Mouse (Mus musculus) yolk sac, embryonic 10.5 days (tissue): ENCODE measurements around the gene Smad1.
A peak's percentile ranks its signal among the peaks of the same experiment; 100 is the strongest.
"Not testable (repeated sequence)": the region's sequence is repeated elsewhere in the genome, so short reads cannot be mapped to it uniquely, and the experiment has no call there.

Experiments
- DNase-seq: peaks from one replicate; pipeline ENCODE4 v3.0.0-alpha.2; 2017; ENCODE audit warnings: low spot score

Smad1 gene

DNA sequence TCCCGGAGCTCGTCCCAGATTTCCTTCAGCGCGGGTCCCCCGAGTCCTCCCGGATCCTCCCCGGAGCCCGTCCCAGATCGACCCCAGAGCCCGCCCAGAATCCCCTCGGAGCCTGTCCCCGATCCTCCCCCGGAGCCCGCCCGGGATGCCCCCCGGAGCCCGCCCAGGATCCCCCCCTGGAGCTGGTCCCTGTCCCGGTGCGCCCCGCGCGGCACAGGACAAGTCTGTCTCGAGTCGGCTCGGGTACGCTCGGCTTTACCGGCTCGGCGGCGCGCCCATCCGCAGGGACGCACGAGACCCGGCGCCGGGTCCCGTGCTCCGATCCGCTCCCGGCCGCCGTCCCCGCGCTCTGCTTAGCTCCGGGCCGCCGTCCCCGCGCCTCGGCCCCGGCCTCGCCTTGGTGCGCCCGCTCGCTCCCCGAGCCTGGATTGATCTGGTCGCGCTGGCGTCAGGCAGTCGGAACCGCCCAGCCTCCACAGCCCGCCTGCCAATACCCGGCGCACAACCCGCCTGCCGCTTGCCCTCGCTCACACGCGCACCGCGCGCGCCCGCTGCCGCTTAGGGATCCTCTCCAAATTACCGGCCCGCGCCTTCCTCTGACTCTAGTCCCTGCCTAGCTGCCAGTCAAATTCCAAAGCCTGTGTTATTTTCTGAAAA lies at the start of gene Smad1:
TSS of gene Smad1 (minus strand) at position 525 of the 657 bp plus-strand sequence.
- peak; percentile 92 for DNase-seq

DNA sequence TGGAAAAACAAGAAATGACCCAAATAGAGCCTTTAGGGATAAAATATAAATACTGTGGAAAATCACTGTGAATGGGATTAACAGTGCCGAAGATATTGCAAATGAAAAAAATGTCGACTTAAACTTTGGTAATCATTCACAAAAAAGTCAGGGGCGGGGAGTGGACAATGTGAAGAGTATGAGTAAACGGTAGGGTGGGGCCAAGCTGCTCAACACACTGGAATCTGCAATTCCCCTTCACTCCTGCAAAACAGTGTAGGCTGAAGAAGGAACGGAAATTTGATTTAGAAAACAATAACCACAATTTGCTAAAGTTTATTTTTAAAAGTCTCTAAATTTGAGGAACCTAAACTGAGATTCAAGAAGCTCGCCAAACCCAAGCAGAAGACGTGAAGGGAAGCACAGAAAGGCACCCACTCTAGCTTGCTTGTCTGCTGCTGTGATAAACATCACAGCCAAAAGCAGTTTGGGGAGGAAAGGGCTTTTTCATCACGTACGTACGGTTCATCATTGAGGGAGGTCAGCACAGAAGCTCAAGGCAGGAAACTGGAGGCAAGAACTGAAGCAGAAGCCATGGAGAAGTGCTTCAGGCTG lies 48.0 kb upstream of the Smad1 start:
- DNase-seq, result no peak

DNA sequence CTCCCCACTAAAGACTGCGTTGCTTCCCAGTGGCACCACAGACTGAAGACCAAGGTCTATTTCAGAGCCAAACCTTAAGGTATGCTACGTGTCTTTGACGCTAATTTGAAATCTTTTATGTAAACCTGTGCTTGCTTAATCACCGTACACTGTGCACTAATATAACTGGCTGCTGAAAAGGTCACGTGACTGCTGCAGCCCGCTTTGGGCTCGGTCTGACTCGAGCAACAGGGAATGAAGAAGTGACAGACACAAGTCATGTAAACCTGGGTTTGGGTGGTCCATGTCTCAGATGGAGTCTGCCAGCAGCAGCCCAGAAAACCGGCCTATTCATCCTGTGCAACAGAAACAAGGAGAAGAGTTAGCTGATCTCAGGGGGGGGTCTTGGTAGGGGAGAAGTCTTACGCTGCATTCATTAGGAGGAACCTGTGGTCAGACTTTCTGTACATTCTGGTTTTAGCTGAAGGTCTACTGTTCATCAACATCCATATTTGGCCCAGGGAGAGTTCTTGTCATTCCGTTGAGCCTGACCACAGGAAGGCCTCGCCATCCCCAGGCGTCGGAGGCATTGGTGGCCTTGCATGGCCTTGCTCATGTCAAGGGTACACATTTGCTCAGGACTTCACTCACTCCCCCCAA lies 44.3 kb upstream of the Smad1 start:
- no peak for DNase-seq

DNA sequence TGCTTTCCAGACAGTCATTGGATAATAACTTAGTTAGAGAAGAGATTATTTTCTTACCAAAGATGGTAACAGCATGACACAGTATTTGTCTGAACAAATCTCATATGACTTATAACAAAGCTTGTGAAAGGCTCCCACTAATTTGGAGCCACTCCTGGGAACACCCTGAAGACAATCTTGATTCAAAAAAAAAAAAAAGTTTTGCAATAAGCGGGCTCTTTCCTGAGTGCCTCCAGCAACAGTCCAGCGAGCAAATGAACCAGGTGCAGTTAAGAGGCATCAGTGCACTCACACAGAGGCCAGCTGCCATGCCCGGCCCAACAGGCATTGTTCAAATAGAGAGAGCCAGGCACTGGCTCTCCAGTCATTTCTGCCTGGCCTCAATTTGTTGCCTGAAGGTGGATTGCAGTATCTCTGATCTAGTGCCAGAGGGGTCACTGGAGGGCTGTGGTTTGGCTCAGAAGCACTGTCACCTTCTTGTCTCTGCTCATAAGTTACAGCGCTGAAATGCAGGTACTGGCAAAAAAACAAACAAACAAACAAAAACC lies 34.7 kb upstream of the Smad1 start:
- DNase-seq, result no peak

DNA sequence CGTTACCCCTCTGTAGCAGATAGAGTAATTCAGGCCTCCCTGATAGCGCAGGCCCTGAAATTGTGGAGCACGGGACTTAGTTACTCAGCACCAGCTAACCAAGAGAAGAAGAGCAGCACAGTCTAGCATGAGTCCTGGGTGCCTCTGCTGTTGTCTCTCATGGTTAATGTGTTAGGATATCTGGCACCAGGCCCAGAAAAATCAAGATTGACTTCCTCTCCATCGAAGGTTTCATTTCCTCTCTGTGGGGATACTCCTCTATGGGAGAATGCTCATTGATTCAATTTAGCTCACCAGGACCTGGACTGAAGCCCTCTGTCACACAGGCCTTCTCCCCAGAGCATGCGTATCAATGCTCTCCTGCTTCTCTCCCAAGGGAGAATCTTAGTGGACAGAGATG lies 15.6 kb upstream of the Smad1 start:
- no peak for DNase-seq

DNA sequence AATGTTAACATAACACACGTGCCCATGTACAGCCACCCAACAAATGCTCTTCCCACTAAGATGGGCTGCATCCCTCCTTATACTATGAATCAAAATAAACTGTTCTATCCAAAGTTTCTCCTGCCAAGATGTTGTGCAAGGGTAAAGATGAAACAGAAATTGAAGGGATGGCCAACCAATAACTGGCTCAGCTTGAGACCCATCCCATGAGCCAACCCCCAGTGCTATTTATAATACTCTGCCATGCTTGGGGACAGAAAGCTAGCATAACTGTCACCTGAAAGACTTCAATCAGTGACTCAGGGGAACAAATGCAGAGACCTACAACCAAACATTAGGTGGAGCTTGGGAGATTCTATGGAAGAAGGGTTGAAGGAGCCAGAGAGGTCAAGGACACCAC lies 11.2 kb upstream of the Smad1 start:
- DNase-seq, result no peak

DNA sequence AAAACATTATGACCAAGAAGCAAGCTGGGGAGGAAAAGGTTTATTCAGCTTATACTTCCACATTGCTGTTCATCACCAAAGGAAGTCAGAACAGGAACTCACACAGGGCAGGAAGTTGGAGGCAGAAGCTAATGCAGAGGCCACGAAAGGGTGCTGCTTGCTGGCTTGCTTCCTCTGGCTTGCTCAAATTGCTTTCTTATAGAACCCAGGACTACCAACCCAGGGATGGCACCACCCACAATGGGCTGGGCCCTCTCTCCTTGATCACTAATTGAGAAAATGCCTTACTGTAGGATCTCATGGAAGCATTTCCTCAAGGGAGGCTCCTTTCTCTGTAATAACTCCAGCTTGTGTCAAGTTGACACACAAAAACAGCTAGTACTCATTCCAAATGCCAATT lies 8.0 kb upstream of the Smad1 start:
- DNase-seq, result not testable (repeated sequence)

DNA sequence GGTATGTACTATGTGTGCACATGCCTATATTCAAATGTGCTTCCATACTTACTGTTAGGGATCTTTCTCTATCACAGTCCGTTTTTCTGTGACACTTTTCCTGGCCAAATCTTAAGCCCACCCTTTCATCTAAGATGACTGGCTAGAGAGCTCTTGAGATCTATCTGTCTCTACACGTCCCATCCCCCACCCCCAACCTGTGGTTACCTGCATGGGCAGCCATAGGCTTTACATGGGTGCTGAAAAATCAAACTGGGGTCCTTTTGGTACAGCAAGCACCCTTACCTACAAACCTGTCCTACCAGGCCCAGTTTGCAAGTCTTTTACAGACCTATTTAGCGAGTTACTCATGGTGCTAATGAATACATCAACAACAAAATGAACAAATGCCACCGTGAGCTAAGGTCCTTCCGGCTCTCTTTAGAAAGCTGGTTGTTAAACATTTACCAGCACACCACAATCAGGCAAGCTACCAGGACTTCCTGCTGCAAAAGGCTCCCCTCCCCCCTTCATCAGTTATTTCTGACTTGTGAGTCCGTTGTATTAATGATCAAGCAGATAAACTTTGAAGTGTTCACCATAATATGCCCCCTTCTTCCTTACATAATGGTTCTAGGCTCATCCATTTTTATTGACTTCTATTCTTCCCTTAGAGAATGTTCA lies 5.7 kb upstream of the Smad1 start:
- DNase-seq, result peak; percentile 77

DNA sequence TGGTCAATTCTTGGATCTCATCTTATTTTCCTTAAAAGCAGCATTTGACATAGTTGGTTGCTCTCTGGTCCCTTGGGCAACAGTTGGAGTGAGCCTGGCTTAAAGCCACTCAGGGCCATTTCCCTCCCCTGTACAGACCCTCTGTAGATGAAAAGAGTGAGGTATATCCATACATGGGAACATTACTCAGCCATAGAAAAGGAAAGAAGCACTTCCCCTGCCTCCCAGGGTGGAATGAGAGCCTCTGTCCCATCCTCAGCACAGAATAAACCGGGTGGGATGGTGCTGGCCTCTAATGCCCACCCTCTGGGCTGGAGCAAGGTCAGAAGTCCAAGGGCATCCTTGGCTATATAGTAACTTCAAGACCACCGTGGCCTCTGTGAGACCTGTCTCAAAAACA lies 1.4 kb upstream of the Smad1 start:
- no peak for DNase-seq

DNA sequence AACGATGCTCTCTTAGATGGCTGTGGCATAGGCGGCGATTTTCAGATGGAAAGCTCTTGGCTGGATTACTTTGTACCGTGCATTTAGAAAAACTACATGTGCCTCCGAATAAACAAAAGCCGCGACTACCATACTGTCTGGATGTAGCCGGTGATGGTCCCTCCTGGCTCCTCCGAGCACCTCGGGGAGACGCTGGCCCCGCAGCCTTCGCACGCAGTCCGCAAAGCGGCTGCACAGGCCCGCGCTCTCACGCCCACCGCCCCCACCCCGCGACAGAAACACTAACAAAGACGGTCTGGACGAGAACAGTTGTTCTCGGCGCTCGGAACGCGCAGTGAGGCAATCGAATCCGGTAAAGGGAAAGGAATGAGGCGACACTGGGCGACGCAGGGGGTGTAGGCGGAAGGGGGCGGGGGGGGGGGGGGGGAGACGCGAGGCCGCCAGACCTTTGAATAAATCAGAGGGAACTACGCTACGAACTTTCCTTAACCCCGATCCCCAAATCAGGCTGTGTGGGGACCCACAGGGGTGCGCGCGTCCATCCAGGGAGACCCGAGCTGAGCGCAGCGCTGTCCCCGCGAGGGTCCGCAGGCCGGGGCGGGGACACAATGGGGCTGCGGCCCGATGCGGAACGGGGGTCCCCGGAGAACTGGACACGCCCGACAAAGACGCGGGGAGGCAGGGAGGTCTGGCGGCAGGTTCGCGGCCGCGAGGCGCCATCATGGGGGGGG lies 902 bp downstream of the Smad1 start:
- DNase-seq, result peak; percentile 66

DNA sequence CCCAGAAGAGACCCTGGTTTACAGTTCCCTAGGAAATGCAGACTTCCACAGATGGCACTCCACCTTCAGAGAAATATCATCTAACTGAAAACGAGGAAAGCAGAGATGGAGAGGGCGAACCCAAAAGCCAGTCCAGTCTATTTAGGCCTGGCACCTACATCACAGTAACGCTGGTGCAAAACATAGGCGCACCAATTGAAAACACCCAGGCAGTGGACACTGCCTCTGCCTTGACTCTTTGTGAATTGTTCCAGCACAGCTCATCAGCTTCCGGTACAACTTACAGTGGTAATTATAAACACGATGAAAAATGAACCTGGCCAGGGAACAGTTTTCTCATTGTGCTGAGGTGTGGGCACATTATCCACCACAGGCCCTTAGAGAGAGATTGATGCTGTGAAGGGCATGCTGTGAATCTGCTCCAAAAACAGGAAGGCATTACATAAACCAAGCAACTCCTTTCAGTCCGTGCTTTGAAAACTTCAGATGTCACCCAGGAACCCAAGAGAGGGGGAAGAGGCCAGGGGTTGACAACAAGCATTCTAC lies 1.5 kb downstream of the Smad1 start:
- no peak for DNase-seq

DNA sequence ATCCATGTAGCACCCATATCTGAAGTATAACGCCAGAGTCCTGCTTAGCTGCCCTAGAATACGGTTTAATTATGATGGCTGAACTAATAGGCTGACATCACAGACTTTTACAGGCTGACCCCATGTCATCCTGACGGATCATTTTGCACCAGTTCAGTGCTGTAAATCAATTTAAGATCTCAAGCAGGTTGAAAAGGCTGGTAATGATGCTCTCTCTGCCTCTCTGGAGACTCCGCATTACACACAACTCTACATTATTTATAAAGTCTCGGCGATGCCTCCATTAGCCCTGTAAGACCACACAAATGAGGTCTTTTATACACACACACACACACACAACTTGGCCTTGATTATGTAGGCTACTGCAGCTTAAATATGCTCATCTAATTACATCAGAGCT lies 2.4 kb downstream of the Smad1 start:
- DNase-seq, result no peak

DNA sequence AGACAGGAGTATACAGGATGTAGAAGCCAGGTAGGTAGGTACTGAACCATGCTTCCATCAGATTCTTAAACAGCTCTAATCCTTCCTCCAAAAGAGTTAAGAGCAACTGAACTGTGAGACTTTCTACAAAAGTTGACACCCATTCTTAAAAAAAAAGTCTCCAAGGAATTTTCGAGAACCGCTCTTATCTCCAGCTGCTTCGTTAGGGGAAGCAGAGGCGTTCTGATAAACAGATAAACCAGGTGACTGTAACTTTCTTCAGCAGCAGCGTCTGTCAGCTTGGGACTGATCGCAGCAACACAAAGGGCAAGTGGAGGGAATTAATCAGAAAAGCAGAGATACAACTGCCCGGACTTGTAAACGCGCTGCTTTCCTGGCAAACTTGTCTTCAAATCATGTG lies 5.3 kb downstream of the Smad1 start:
- DNase-seq, result no peak

DNA sequence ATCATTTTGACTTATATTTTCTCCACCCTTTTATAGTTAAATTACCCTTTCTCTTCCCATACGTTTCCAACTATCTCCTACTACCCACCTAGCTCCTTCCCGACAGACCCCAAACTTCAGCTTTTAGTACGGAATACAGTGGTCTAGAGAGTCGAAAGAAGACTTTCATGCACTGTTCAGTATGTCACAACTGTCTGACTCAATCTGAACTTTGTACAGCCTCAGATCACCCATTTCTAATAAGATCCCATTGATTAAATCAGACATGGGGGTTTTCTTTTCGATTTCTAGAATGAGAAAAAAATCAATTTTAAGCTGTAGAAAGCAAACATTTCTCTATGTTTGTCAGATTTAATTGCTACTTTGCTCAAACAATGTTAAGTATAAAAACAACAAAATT lies 6.1 kb downstream of the Smad1 start:
- no peak for DNase-seq

DNA sequence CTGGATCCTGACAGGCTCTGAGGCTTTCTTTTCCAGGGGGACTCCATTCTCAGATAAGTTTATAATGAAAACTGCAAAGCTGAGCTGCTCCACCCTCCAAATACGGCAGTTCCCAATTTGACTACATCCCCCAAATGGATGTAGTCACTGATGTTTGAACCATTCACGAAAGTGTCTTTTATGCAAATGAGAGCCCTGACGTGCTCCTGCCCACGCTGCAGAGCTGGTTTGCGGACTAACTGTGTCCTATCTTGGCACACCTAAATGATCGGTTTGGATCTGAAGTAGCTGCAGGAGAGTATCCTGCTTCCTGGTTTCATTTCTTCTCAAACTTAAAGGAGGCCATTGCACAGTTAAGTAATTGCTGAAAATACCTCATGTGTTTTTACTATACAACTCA lies 6.7 kb downstream of the Smad1 start:
- DNase-seq, result no peak

DNA sequence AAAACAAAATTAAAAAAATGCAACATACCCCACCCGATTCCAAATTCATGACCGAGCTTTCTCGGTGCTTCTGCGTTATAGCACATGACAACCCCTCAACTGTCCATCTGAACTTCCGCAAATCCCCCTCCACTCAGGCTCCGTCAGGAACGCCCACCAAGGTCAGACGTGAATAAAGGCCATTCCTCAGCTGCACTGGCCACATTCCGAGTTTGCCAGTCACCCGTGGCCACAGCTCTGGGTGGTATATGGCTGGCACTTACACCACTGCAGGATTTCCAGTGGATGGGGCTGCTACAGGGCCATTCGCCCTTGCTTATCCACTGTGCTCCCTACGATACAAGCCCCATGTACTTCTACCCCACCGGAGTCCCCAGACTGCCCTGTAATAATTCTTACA lies 7.9 kb downstream of the Smad1 start:
- DNase-seq, result no peak

DNA sequence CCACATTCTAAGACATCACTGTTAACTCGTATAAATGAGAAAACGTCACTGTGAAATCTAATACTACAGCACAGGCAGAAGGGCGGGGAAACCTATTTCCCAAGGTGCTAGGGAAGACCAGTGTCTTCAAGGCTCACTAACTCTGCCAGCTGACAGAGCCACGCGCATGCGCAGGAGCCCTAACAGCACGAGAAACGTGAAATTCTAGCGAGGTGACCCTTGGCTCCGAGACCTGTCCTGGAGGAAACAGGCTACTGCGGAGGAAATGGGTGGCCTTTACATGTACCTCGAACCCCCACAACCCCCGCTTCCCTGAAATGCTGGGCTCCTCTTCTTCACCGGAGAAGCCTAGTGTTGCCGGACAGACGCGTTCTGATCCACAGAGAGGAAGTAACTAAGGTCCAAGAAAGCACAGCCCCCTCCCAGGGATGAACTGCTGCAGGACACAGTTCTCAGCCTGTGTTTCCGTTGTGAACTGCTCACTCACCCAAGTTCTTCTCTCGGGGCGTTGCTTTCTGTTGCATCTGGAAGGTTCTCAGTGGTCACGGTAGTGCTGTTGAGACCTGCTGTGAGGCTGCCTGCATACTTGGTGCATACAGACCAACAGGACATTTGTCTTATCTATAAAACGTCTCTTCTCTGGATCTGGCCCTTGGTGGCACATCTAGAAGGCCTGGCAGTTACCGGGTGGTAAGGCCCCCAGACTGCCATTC lies 10.1 kb downstream of the Smad1 start:
- DNase-seq, result no peak

DNA sequence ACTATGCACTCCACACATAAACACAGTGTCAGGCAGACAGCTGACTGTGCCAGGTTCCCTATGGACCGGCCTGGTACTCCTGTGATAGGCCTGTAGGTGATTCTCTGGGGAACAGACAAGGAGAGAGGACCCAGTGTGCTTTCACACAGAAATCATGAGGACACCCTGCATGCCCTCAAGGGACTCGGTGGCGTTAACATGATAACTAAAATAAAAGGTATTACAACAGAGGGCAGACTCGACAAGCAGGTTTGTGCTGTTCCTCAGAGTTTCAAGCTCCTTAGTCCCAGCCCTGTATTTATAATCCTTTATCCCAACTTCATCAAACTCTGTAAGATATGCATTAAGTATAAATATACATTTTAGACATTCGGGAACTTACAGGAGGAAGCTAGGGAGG lies 12.5 kb downstream of the Smad1 start:
- DNase-seq, result no peak

DNA sequence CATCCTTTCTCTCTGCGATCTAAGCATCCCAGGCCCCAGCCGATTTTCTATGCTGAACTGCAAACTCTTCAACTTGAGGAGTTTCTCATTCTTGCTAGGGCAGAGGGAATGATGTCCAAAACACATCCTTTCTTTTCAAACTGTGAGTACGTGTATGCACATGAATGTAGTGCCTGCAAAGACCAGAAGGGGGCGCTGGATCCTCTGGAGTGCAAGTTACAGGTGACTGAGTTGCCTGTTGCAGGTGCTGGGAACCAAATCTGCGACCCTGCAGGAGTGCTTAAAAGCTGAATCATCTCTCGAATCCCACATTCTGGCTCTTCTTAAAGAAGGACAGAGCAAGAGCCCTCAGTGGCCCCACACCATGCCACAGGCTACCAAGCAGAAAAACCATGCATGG lies 13.0 kb downstream of the Smad1 start:
- DNase-seq, result no peak

DNA sequence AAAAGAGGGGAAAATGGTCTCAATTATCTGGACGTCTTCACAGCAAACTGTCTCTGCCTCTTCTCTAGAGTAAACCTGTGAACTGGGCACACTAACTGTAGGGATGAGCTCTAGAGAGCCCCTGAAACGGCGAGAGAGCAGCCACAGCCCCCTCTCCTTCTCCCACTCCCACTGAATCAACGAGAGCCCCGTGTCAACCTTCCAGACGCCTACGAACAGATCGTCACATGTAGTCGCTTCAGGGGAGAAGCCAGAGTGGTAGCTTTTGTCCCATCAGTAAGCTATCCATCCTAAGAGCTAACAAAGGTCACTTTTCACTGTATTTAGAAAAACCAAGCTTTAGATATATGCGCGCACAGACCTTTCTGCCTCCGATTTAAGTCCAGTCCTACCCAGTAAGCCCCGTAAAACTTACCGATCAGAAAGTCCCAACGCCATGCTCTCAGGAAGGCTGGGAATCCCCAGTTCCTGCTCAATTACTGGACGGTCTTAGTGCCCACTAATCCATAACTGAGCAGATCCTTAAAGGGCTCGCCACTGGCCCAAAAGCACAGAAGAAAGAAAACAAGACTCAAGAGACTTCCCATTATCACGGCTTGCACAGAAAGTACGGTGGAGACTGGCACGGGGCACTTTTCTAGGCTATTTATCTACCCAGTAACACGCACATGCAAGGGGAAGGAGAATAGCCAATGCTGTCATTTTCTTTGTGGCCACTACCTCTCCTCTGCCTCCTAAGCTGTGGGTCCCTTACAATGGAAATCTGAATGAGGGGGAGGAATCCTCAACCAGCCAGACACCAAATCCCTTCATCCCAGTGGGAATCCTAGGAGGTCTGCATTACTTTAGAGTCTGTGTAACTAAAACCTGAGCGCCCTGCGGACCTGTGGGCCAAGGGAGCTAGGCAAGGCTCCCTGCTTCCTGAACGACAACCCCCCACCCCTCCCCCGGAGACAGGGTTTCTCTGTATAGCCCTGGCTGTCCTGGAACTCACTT lies 14.7 kb downstream of the Smad1 start:
- DNase-seq, result no peak
